Mouse (Mus musculus): ENCODE data around the gene Cluh. TPM values are rescaled to one million over a fixed set of nuclear protein-coding genes. Genes with fewer than 3 reads are reported as not detected.

The Cluh gene
- polyA plus RNA-seq, 1 experiment from 2014 or later, result 41.3 TPM

- Histone ChIP-seq H3K4me2 (ENCODE audit: low read depth, low read length) (no peak overlapping the region), H3K4me3 (replicated peaks; ENCODE audit: low read length) (no peak overlapping the region), H3K27ac (ENCODE audit: low read length) (no peak overlapping the region), H3K27me3 (ENCODE audit: control insufficient read depth, insufficient read depth, low read length) (no peaks in the 10 kb centered on the region), H3K9ac (ENCODE audit: low read length) (no peak overlapping the region), H3K9me3 (replicated peaks; ENCODE audit: control insufficient read depth, low read length) (no peaks in the 10 kb centered on the region), H3K36me3 (ENCODE audit: control insufficient read depth, insufficient read depth, low read length) (peaks cover 17% of the 10 kb centered on the region), H3K4me1 (ENCODE audit: control insufficient read depth, insufficient read depth, low read length) (no peaks in the 10 kb centered on the region)
- no peak for ATAC-seq (ENCODE audit: insufficient read depth, low FRiP score)
- 80% methylated on average over 4 of the region's 4 CpGs for WGBS
Measured at GRCm38 (mm10) chr11:74675156-74675555, 25.9 kb downstream of the Cluh start.

DNA sequence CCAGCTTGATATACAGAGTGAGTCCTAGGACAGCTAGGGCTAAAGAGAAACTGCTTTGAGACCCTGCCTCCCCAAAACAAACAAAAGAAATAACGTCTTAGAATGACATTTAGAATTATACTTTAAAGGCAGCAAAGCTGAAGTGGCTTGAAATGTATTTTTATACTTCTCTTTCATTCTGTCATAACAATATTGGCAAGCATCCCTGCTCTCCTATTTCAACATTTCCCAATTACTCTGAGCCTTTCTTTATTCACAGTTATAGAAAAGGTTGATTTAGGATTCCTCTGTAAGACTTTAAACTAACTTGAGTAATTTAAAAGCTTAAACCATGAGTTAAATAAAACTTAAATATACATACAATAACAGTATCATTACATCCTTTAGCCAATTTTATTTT lies 42.9 kb downstream of the Cluh start:
- H3K27ac ChIP-seq (ENCODE audit: low read length), result no peak overlapping the region
- no peak overlapping the region for H3K4me3 ChIP-seq (replicated peaks; ENCODE audit: low read length)
- H3K9me3 ChIP-seq (replicated peaks; ENCODE audit: control insufficient read depth, low read length), result no peaks in the 10 kb centered on the region
- H3K4me1 ChIP-seq (ENCODE audit: control insufficient read depth, insufficient read depth, low read length), result no peaks in the 10 kb centered on the region
- peaks cover 6% of the 10 kb centered on the region for H3K36me3 ChIP-seq (ENCODE audit: control insufficient read depth, insufficient read depth, low read length)
- no peak overlapping the region for H3K9ac ChIP-seq (ENCODE audit: low read length)
- no peaks in the 10 kb centered on the region for H3K27me3 ChIP-seq (ENCODE audit: control insufficient read depth, insufficient read depth, low read length)
- WGBS, result 48% methylated on average over 1 of the region's 1 CpGs
- ATAC-seq (ENCODE audit: insufficient read depth, low FRiP score), result no peak
- no peak overlapping the region for H3K4me2 ChIP-seq (ENCODE audit: low read depth, low read length)

GRCm38 (mm10) chr11:74699505-74699904 lies 50.2 kb downstream of the Cluh start:
- Histone ChIP-seq H3K27me3 (ENCODE audit: control insufficient read depth, insufficient read depth, low read length) (no peaks in the 10 kb centered on the region), H3K4me2 (ENCODE audit: low read depth, low read length) (no peak overlapping the region), H3K9me3 (replicated peaks; ENCODE audit: control insufficient read depth, low read length) (no peaks in the 10 kb centered on the region), H3K36me3 (ENCODE audit: control insufficient read depth, insufficient read depth, low read length) (no peaks in the 10 kb centered on the region; the same call in 1 of the 2 replicates), H3K4me1 (ENCODE audit: control insufficient read depth, insufficient read depth, low read length) (peaks cover 2% of the 10 kb centered on the region; the same call in 1 of the 2 replicates), H3K9ac (ENCODE audit: low read length) (no peak overlapping the region), H3K4me3 (replicated peaks; ENCODE audit: low read length) (no peak overlapping the region), H3K27ac (ENCODE audit: low read length) (no peak overlapping the region)
- WGBS, result 97% methylated on average over 2 of the region's 2 CpGs
- no peak for ATAC-seq (ENCODE audit: insufficient read depth, low FRiP score)

DNA sequence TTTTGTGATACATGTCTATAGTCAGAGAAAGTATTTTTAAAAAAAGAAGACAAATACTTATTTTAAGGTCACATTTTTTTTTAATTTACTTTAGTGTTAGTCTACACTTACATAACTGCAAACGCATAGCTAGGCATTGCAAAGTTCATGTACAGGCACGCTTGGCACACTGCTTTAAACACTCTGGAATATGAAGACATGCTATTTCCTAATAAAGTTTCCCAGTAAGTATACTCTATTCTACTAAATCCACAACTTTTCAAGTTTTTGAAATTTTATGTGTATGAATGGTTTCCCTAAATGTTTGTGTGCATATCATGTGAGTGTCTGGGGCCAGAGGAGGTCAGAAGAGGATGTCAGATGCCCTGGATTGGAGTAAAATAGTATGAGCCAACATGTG lies 54.8 kb downstream of the Cluh start:
- Histone ChIP-seq H3K27me3 (ENCODE audit: control insufficient read depth, insufficient read depth, low read length) (no peaks in the 10 kb centered on the region), H3K4me2 (ENCODE audit: low read depth, low read length) (no peak overlapping the region), H3K4me3 (replicated peaks; ENCODE audit: low read length) (no peak overlapping the region), H3K9me3 (replicated peaks; ENCODE audit: control insufficient read depth, low read length) (no peaks in the 10 kb centered on the region), H3K27ac (ENCODE audit: low read length) (no peak overlapping the region), H3K36me3 (ENCODE audit: control insufficient read depth, insufficient read depth, low read length) (peaks cover 3% of the 10 kb centered on the region; the same call in 1 of the 2 replicates), H3K4me1 (ENCODE audit: control insufficient read depth, insufficient read depth, low read length) (peaks cover 2% of the 10 kb centered on the region; the same call in 1 of the 2 replicates), H3K9ac (ENCODE audit: low read length) (no peak overlapping the region)
- ATAC-seq (ENCODE audit: insufficient read depth, low FRiP score), result no peak
- WGBS, result 79% methylated on average over 2 of the region's 2 CpGs

DNA sequence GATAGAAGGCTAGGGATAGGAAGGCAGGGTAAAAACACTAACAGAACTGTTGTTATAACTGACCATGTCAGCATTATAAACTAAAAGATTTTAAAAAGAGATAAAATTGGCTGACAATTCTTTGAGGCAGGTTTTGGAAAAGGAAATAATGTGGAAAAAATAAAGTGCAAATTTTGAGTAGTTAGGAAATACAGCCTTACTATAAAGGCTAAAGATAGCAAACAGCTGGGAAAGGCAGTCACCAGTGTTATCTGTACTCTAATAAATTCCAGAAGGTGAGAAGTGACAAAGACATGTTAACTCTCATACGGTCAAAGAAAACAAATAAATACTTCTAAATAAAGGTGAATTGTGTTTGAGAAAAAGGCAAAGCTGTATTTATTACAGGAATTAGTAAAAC lies 59.5 kb downstream of the Cluh start:
- Histone ChIP-seq H3K27me3 (ENCODE audit: control insufficient read depth, insufficient read depth, low read length) (no peaks in the 10 kb centered on the region), H3K27ac (ENCODE audit: low read length) (no peak overlapping the region), H3K4me2 (ENCODE audit: low read depth, low read length) (no peak overlapping the region), H3K4me3 (replicated peaks; ENCODE audit: low read length) (no peak overlapping the region), H3K4me1 (ENCODE audit: control insufficient read depth, insufficient read depth, low read length) (no peaks in the 10 kb centered on the region), H3K36me3 (ENCODE audit: control insufficient read depth, insufficient read depth, low read length) (peaks cover 6% of the 10 kb centered on the region; the same call in 1 of the 2 replicates), H3K9me3 (replicated peaks; ENCODE audit: control insufficient read depth, low read length) (no peaks in the 10 kb centered on the region), H3K9ac (ENCODE audit: low read length) (no peak overlapping the region)
- ATAC-seq (ENCODE audit: insufficient read depth, low FRiP score), result no peak
- 28% methylated on average over 1 of the region's 1 CpGs for WGBS

GRCm38 (mm10) chr11:74710671-74711070 lies 61.4 kb downstream of the Cluh start:
- H3K36me3 ChIP-seq (ENCODE audit: control insufficient read depth, insufficient read depth, low read length), result peaks cover 6% of the 10 kb centered on the region; the same call in 1 of the 2 replicates
- no peaks in the 10 kb centered on the region for H3K9me3 ChIP-seq (replicated peaks; ENCODE audit: control insufficient read depth, low read length)
- ATAC-seq (ENCODE audit: insufficient read depth, low FRiP score), result no peak
- no peaks in the 10 kb centered on the region for H3K27me3 ChIP-seq (ENCODE audit: control insufficient read depth, insufficient read depth, low read length)
- H3K4me1 ChIP-seq (ENCODE audit: control insufficient read depth, insufficient read depth, low read length), result no peaks in the 10 kb centered on the region
- no peak overlapping the region for H3K27ac ChIP-seq (ENCODE audit: low read length)
- no peak overlapping the region for H3K4me3 ChIP-seq (replicated peaks; ENCODE audit: low read length)
- no peak overlapping the region for H3K9ac ChIP-seq (ENCODE audit: low read length)
- H3K4me2 ChIP-seq (ENCODE audit: low read depth, low read length), result no peak overlapping the region
- 97% methylated on average over 1 of the region's 1 CpGs for WGBS

DNA sequence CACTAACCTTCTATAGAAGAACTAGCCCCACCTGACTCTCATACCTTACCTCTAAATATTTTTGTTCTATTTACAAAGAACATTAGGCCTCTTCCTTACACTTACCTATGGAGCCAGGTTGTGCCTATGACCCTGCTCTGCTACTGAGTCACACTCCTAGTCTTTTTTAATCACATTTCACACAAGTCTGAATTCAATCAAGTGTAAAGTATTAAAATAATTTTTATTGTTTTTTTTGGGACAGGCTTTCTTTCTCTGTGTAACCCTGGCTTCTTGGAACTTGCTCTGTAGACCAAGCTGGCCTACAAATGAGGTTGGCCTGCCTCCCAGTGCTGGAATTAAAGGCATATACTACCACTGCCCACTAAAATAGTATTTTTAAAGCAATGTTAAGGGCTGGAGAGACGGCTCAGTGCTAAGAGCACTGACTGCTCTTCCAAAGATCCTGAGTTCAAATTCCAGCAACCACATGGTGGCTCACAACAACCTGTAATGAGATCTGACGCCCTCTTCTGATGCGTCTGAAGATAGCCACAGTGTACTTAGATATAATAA lies 66.8 kb downstream of the Cluh start:
- H3K27me3 ChIP-seq (ENCODE audit: control insufficient read depth, insufficient read depth, low read length), result no peaks in the 10 kb centered on the region
- 0 out of 2 replicates have a peak, but pooled peaks cover 3% of the 10 kb centered on the region for H3K36me3 ChIP-seq (ENCODE audit: control insufficient read depth, insufficient read depth, low read length)
- no peak for ATAC-seq (ENCODE audit: insufficient read depth, low FRiP score)
- 71% methylated on average over 3 of the region's 3 CpGs for WGBS
- peaks cover 13% of the 10 kb centered on the region for H3K4me1 ChIP-seq (ENCODE audit: control insufficient read depth, insufficient read depth, low read length)
- no peaks in the 10 kb centered on the region for H3K9me3 ChIP-seq (replicated peaks; ENCODE audit: control insufficient read depth, low read length)
- H3K9ac ChIP-seq (ENCODE audit: low read length), result no peak overlapping the region
- no peak overlapping the region for H3K27ac ChIP-seq (ENCODE audit: low read length)
- no peak overlapping the region for H3K4me3 ChIP-seq (replicated peaks; ENCODE audit: low read length)
- H3K4me2 ChIP-seq (ENCODE audit: low read depth, low read length), result no peak overlapping the region

Other genes starting within 250 kb of the Cluh start
- gene Rap1gap2, start 38.6 kb upstream of the Cluh start, polyA plus RNA-seq (2015; fragmentation: Nextera tagmentation; extraction: Ambion mirVana), result 10.9 and 11.8 TPM in 2 replicates
- 0.37 and 0.41 TPM in 2 replicates for gene Ccdc92b, start 29.9 kb upstream of the Cluh start, polyA plus RNA-seq (2015; fragmentation: Nextera tagmentation; extraction: Ambion mirVana)
- gene Pafah1b1, start 75.2 kb downstream of the Cluh start, polyA plus RNA-seq (2015; fragmentation: Nextera tagmentation; extraction: Ambion mirVana), result 30.9 and 35.7 TPM in 2 replicates
- gene Mettl16, start 121.3 kb downstream of the Cluh start, polyA plus RNA-seq (2015; fragmentation: Nextera tagmentation; extraction: Ambion mirVana), result 39.6 and 41.8 TPM in 2 replicates
- 2.5 and 3.2 TPM in 2 replicates for gene Mnt, start 181.4 kb downstream of the Cluh start, polyA plus RNA-seq (2015; fragmentation: Nextera tagmentation; extraction: Ambion mirVana)
- 6.0 and 7.0 TPM in 2 replicates for gene Sgsm2, start 247.6 kb downstream of the Cluh start, polyA plus RNA-seq (2015; fragmentation: Nextera tagmentation; extraction: Ambion mirVana)
- gene Tsr1, start 248.6 kb downstream of the Cluh start, polyA plus RNA-seq (2015; fragmentation: Nextera tagmentation; extraction: Ambion mirVana), result 47.0 and 48.3 TPM in 2 replicates

Measured in stomach, embryonic 16.5 days (tissue).